Mouse (Mus musculus): ENCODE data around the gene Mup4.
"Not testable (repeated sequence)": the region's sequence is repeated elsewhere in the genome, so short reads cannot be mapped to it uniquely, and the experiment has no call there.

Gene Mup4

DNA sequence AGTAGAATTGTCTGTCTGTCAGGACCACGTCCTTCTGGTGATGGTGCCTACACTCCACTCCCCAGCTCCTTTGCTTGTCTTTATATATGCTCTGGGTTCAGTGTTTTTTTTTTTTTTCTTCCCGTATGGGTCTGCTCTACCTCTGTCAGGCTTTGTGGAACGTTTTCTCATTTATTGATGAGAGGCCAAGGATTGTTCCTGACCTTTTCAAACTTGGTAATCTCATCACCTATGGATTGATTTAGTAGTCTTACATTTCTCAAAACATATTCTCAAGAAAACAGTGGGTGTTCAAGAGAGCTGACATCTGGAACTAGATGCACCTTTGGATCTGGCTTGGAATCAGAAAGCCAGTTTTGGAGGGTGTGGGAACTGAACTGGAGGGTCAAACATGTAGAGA lies at the start of gene Mup4:
Gene Mup4 (minus strand): TSS at position 101 of the 400 bp plus-strand sequence.
- DNase-seq (ENCODE audit: low spot score): no peak

DNA sequence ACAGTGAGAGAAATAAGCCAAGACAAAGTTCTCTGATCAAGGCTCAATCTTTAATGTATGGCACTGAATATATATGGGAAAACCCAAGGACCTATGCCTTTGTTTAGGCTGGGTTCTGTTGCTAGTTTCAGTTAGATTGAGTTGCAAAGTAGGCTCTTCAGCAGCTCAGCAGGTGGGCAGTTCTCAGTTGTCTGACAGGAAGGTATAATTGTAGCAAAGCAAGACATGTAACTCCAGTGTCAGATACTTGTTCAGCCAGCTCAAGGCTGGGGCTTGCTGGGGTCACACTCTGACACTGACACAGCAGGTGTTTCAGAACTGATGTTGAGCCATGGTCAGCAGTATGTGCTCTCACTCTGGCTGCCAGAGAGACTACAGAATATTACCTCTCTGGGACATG lies 37.4 kb upstream of the Mup4 start:
- not testable (repeated sequence) for DNase-seq (ENCODE audit: low spot score)

DNA sequence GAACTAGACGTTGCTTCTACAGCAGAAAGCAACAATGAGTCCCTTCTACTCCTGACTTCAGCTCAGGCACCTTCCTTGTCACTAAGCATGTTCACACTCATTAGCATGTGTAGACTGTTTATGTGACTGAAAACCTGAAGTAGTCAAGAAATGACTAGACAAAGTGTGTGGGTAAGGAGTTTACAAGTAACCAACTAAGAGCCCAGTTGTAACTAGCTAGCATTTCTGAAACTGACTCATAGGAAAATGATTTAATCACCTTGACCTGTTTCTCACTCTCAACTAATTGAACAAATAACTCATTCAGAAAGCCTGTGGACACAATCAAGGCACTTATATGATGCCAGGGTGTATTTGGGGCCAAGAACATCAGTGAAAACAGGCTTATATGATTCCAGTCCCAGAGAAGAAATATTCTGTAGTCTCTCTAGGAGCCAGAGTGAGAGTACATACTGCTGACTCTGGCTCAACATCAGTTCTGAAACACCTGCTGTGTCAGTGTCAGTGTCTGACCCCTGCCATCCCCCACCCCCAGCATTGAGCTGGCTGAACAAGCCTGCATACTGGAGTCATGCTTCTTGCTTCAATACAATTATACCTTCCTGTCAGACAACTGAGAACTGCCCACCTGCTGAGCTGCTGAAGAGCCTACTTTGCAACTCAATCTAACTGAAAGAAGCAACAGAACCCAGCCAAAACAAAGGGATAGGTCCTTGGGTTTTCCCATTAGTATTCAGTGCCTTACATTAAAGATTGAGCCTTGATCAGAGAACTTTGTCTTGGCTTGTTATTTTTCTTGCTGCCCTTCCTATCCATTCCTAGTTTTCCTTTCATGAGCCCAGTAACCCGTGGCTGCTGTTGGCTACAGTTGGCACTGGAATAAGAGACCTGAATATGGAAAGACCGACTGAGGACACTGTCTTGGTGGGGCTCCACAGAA lies 3.2 kb upstream of the Mup4 start, which contains the start of gene Mup6:
Gene Mup6 (plus strand): TSS at position 890 of the 940 bp plus-strand sequence.
- DNase-seq (ENCODE audit: low spot score): no peak

DNA sequence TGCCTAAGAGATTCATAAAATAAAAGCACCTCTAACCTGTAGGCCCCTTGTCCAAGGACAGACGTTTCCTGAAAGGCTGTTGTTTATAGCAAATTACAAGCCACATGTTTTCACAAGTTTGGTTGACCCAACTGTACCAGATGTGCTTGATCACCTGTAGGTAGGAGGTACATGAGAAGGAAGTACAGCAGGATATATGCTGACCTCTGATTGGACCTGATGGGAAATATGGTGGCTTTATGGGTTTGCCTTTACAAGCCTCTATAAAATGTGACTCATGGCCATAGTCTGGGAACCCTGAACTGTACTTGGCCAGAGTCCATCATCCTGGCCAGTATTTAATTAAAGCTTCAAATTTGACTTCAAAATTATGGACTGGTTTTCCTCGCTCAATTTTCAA lies 23.0 kb downstream of the Mup4 start:
- no peak for DNase-seq (ENCODE audit: low spot score)

DNA sequence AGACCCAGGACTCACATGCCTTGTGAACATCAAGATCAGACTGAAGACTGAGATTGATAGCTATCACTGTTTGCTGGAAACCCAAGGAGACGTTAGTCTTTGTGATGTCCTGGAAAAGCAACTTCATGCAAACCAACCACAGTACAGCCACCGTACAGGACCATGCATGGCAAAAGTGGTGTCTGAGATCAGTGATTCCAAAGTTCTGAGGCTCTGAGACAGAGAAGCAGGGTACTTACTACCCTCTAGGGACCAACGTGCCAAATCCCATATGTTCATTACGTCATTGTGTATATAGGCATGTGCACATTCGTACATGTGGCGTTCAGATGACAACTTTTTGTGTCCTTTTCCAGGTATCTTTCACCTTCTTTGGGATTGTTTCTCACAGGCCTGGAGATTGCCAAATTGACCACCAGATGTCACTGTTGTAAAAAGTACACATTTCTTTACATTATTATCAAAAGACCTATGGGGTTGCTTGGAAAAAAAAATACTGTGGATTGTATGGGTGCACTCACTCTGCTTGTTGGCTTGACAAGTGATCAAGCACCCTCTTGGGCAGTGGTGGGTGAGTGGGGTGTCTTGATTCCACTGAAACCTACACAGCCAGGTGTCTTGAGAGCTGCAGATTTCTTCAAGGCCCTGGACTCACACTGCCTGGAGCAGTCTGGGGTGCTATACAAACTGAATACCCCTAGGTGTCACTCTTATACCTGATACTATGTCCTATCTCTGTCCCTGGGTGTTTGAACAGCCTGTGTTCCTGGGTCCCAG lies 27.8 kb downstream of the Mup4 start:
- DNase-seq (ENCODE audit: low spot score): peak; percentile 5

DNA sequence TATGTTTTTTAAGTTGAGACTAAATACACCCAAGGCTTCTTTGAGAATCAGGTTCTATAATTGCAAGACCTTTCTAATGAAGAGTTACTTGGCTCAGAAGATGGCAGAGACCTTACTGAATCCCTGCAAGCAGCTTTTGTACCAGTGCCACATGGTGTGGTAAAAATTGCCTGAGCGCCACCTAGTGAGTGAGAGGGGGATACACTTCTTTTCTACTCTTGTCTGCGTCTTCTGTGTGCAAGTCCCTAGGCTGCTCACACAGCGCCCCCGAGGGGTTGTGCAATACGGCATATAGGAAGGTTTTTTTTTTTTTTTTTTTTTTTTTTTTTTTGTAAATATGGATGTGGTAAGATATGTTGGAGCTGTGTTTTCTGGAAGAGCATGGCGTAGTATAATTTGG lies 32.2 kb downstream of the Mup4 start:
- DNase-seq (ENCODE audit: low spot score): peak; percentile 61

DNA sequence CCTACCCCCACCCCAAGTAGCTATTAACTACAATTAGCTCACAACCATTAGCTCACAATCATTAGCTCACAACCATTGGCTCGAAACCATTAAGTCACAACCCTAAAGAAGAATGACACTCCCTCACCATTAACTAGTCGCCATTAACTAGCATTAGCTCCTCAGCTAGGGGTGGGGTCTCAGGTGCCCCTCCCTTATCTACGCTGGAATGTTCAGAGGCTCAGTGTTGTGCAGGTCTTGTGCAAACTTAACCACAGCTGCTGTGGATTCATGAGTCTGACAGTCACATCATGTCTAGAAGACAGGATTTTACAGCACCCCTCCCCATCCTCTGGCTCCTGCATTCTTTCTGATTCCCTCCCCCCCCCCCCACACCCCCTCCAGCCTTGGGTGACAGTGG lies 32.8 kb downstream of the Mup4 start:
- no peak for DNase-seq (ENCODE audit: low spot score)

DNA sequence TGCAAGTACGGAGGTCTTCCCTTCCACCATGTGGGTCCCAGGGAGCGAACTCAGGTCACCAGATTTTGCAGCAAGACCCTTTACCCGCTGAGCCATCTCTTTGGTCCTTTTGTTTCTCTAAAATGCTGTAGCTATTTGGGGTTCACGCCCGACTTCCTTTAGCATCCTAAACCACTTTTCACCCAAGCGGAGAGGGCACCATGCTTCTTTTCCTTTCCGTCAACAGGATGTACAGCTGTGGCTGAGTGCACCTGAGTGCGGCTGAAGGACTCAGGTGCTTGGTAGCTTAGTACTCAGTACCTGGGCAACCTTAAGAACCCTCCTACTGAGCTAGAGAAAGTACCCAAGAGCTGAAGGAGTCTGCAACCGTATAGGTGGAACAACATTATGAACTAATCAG lies 35.4 kb downstream of the Mup4 start:
- no peak for DNase-seq (ENCODE audit: low spot score)

DNA sequence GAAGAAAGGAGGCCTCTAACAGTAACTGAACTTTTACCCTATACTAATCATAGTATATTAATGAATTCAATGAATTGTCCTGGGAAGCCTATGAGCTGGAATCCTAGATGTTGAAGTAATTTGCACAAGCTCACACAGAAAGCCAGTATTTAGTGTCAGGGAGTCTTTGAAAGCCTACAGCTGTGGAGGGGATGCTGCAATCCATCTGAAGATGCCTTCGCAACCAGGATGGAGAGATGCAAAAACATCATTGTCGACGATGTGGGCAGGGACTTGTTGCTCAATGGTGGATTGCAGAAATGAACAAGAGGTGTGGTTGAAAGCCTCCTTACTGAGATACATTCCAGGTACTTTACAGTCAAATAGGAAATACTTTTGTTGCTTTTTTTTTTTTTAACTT lies 42.5 kb downstream of the Mup4 start:
- no peak for DNase-seq (ENCODE audit: low spot score)

DNA sequence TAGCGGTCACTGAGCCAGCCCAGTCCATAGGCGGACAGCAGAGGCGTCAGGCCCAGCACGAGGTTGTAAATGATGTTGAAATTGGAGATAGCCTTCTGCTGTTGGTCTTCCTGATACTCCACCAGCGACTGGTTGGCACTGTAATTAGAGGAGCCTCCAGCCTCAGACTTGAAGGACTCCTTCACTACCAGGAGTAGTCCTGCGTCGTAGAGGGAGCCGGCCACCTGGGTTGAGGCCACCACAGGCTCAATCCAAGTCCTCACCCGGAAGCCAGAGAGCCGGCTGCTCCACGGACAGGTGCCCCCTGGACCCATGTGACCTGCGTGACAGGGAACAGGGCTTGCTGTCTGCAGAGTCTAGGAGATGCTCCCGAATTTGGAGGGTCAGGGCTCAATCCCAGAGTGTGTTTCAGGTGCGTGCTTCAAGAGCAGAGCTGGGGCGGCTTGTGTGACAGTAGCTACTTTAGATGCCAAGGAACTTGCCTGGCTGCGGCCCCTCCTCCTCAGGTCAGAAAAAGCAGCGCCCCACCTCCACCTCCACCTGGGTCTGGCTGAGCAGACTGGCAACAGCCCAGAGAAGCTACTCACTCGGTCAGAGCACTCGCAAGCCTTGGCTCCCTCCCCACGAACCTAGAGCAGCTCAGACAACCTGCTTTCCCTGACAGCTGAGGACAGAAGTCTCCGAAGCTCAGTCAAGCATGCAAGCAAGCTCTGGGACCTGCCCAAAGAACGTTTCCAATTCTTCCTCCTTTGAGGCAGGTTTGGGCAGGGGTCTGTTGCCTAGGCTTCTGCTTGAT lies 45.7 kb downstream of the Mup4 start, which contains the start of gene Slc46a2:
Gene Slc46a2 (minus strand): TSS at position 449 of the 796 bp plus-strand sequence.
- no peak for DNase-seq (ENCODE audit: low spot score)

DNA sequence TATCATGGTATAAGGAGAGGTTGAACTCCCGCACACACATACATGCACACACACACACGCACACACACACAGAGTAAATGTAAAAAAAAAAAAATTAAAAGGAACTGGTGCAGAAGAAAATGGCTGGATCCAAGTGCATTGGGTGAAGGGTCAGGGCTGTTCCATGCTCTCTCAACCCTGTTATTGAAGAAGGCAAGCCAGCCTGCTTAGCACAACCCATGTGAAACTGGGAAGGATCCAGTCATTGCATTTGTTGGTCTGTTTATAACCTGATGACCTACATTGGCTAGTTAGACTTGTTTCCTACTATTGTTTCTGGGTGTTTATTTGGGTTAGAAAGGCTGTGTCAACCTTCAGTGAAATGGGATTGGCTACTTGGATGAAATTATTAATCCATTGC lies 51.7 kb downstream of the Mup4 start:
- no peak for DNase-seq (ENCODE audit: low spot score)

DNA sequence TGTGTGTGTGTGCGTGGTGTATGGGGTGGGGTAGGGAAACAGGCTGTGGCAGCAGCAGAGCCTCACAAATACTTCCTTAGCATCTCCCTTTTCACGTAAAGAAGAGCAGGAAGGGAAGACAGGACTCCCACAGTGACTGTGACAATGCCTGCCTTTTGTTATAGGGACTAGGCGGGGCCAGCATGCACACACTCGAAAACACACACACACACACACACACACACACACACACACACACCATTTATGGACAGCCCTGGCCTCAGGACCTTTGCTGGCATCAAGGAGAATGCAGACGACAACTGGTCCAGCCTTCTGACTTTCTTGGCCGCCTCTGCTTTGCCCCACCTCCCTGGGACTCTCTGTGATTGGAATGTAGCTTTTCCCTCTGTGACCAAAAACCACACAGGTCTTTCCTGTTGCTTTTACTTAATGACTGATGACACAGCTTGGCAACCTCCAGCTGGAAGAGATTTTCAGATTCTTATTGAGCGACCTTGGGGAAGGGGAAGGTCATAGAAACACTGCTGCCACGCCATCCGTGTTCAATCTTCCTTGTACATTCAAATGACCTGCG lies 52.8 kb downstream of the Mup4 start:
- no peak for DNase-seq (ENCODE audit: low spot score)

DNA sequence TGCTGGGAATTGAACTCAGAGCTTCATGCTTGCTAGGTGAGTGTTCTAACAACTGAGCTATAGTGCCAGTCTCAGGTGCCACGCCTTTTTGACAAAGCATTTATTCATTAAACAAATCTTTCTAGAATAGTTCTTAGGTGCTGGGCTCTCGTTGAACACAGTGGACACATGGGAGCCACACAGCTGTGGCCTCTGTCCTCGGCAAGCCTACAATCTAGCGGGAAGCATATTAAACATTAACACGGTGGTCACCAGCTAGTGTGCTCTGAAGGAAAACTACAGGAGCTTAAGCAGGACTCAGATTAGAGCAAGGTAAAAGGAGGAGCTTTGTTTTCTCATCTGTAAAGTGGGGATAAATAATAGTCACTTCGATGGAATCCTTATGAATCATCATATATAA lies 53.4 kb downstream of the Mup4 start:
- no peak for DNase-seq (ENCODE audit: low spot score)
